Mouse (Mus musculus) thymus, adult 2 months (tissue): ENCODE data around the gene Arfgef2. TPM values are rescaled to one million over a fixed set of nuclear protein-coding genes. Genes with fewer than 3 reads are reported as not detected.

Source experiments
- DNase-seq: peaks from one replicate; pipeline ENCODE4 v3.0.0; 2021
- H3K27ac ChIP-seq: fragments of 200-500 bp; 2 replicates; pipeline ENCODE4 v1.5.1; 2012; ENCODE audit warnings: low read length, control low read depth; ENCODE audit not compliant: control insufficient read depth, insufficient read depth
- H3K27me3 ChIP-seq: fragments of 200-500 bp; 2 replicates; pipeline ENCODE4 v1.6.1; 2012; ENCODE audit warnings: mild to moderate bottlenecking, low read length, moderate library complexity, mixed read lengths; ENCODE audit not compliant: control insufficient read depth, insufficient read depth
- H3K36me3 ChIP-seq: fragments of 200-500 bp; 2 replicates; pipeline ENCODE4 v1.6.1; 2012; ENCODE audit warnings: mild to moderate bottlenecking, low read length, moderate library complexity; ENCODE audit not compliant: control insufficient read depth, insufficient read depth
- H3K4me1 ChIP-seq: fragments of 200-500 bp; replicated peaks from 2 replicates; pipeline ENCODE4 v1.6.1; 2012; ENCODE audit warnings: low read length; ENCODE audit not compliant: control insufficient read depth, insufficient read depth
- H3K4me3 ChIP-seq: fragments of 200-500 bp; 2 replicates; pipeline ENCODE4 v1.5.1; 2012; ENCODE audit warnings: mild to moderate bottlenecking, low read length, control low read depth, moderate library complexity; ENCODE audit not compliant: control insufficient read depth, insufficient read depth
- CTCF ChIP-seq: fragments of 200-500 bp; IDR thresholded peaks from 2 replicates; pipeline ENCODE4 v1.5.1; 2012; ENCODE audit warnings: mild to moderate bottlenecking, control low read depth, low read length, moderate library complexity, borderline replicate concordance; ENCODE audit not compliant: control insufficient read depth, poor library complexity, insufficient read depth; ENCODE audit errors: extremely low read depth
- POLR2A ChIP-seq: fragments of 200-500 bp; IDR thresholded peaks from 2 replicates; pipeline ENCODE4 v1.6.1; 2012; ENCODE audit warnings: mild to moderate bottlenecking, low read length, control low read depth, moderate library complexity; ENCODE audit not compliant: control insufficient read depth, poor library complexity, insufficient read depth; ENCODE audit errors: extremely low read depth
- WGBS: fragments of 180-500 bp; shearing (Covaris S2); methylation state at CpG from one replicate; pipeline ENCODE4 v1.1.7; 2018; 5-methylcytosine and 5-hydroxymethylcytosine counted together
- polyA plus RNA-seq: library from polyadenylated mRNA; depleted of rRNA; stranded (reverse); fragments of >200 nt; gene quantifications from 2 replicates; pipeline ENCODE4 v1.2.3, GENCODE M21; 2012

Arfgef2 gene
- polyA plus RNA-seq, 1 experiment = 18.7 TPM

DNA sequence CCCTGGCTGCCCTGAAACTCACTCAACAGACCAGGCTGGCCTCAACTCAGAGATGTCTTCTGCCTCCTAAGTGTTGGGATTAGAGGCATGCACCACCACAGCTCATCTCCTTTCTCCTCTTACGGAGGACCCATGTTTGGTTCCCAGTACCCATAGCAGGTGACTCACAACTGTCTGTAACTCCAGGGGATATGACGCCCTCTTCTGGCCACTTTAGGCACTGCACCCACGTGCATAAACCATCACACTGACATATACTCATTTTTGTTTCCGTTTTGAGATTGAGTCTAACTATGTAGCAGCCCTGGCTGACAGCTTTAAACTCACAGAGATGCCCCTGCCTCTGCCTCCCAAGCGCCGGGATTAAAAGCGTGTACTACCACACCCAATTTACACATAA lies 46.9 kb downstream of the Arfgef2 start:
- Histone ChIP-seq H3K36me3 (peaks cover 25% of the 10 kb centered on the region), H3K27me3 (no peaks in the 10 kb centered on the region), H3K27ac (no peak overlapping the region), H3K4me3 (no peak overlapping the region), H3K4me1 (no peaks in the 10 kb centered on the region)
- WGBS = 99% methylated on average over 7 of the region's 7 CpGs
- TF ChIP-seq CTCF (no peak; the same call in 1 of the 2 replicates), POLR2A (no peak)
- no peak for DNase-seq

DNA sequence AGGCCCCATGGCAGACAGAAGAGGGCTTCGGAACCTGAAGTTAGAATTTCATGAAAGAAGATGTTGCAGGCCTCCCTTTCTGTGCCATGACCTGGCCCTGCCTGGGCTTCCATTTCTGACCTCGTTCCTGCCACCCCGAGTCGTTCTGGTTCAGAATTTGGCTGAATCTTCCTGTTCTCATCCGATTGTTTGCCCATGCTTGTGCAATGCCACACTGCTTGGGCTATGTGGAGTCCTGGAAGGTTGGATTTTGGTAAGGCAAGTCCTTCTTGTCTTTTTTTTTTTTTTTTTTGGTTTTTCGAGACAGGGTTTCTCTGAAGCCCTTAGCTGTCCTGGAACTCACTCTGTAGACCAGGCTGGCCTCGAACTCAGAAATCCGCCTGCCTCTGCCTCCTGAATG lies 50.4 kb downstream of the Arfgef2 start:
- DNase-seq = no peak
- TF ChIP-seq CTCF (no peak), POLR2A (no peak)
- WGBS = 94% methylated on average over 8 of the region's 8 CpGs
- Histone ChIP-seq H3K4me1 (no peaks in the 10 kb centered on the region), H3K27me3 (no peaks in the 10 kb centered on the region), H3K4me3 (no peak overlapping the region), H3K27ac (no peak overlapping the region), H3K36me3 (peaks cover 44% of the 10 kb centered on the region)

DNA sequence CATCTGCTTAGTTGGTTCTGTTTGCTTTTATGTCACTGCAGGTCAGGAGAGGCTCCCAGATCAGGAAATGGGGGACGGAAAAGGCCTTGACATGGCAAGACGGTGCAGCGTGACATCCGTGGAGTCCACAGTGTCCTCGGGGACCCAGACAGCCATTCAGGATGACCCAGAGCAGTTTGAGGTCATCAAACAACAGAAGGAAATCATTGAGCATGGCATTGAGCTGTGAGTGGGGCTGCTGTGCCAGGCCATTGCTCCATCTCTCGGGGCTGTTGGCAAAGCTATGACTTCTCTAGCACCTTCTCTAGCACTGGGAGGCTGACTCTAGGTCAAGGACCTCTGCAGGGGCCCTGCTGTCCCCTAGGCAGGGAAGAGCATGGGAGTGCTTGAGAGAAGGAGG lies 51.0 kb downstream of the Arfgef2 start:
- no peak overlapping the region for H3K4me3 ChIP-seq

DNA sequence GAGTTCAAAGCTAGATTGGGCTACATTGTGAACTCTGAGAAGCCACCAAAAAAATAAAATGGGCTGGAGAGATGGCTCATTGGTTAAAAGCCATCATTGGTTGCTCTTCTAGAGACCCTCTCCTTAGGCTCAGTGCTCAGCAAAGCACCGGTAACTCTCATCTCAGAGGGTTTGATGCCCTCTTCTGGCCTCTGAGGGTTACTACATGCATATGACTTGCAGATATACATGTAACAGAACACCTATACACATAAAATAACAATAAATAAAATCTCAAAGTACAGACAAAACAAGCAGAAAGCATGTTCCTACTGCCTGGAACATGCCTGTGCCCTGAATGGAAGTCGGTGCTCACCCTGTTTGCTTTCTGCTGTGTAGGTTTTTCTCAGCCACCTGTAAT lies 51.7 kb downstream of the Arfgef2 start:
- no peak for TF ChIP-seq CTCF
- no peaks in the 10 kb centered on the region for H3K27me3 ChIP-seq
- peaks cover 48% of the 10 kb centered on the region for H3K36me3 ChIP-seq
- no peak overlapping the region for H3K27ac ChIP-seq
- no peak overlapping the region for H3K4me3 ChIP-seq
- no peaks in the 10 kb centered on the region for H3K4me1 ChIP-seq
- WGBS = 95% methylated on average over 2 of the region's 2 CpGs
- DNase-seq = peak; percentile 18

More for the DNA sequence above, 51.0 kb downstream of the Arfgef2 start:
- H3K27me3 ChIP-seq = no peaks in the 10 kb centered on the region
- H3K27ac ChIP-seq = no peak overlapping the region
- DNase-seq = no peak
- WGBS = 99% methylated on average over 6 of the region's 6 CpGs
- peaks cover 46% of the 10 kb centered on the region for H3K36me3 ChIP-seq
- TF ChIP-seq CTCF (no peak), POLR2A (no peak)
- H3K4me1 ChIP-seq = no peaks in the 10 kb centered on the region

DNA sequence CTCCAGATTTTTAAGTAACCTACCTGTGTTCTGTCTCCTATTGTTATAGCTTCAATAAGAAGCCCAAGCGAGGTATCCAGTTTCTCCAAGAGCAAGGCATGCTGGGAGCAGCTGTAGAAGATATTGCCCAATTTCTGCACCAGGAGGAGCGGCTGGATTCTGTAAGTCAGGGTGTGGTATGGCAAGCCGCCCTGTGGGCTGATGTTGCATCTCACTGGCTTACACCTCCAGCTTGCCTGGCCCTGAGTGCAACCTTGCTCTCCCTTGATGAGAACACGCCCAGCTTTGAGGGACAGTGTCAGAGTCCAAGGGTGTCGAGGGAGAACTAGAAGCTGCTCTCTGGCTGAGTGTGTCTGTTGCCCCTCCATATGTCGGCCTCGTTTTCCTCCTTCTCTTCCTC lies 53.8 kb downstream of the Arfgef2 start:
- no peak overlapping the region for H3K4me3 ChIP-seq
- DNase-seq = no peak
- no peaks in the 10 kb centered on the region for H3K27me3 ChIP-seq
- WGBS = 94% methylated on average over 7 of the region's 7 CpGs
- no peak overlapping the region for H3K27ac ChIP-seq
- TF ChIP-seq POLR2A = no peak
- TF ChIP-seq CTCF = no peak
- peaks cover 45% of the 10 kb centered on the region for H3K36me3 ChIP-seq
- no peaks in the 10 kb centered on the region for H3K4me1 ChIP-seq

DNA sequence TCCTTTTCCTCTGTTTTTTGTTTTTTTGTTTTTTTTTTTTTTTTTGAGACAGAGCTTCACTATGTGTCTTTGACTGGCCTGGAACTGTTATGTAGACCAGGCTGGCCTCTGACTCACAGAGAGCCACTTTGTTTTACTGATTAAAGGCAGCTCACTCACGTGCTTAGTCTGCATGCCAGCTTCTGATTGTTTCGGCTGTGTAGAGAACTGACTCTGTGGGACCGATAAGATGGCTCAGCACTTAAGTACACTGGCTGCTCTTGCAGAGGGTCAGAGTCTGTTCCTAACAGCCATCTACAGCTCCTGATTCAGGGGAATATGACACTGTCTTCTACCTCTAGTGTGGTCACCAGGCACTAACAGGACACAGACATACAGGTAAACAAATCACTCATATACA lies 57.1 kb downstream of the Arfgef2 start:
- WGBS = 97% methylated on average over 3 of the region's 3 CpGs
- H3K36me3 ChIP-seq = peaks cover 74% of the 10 kb centered on the region
- DNase-seq = no peak

DNA sequence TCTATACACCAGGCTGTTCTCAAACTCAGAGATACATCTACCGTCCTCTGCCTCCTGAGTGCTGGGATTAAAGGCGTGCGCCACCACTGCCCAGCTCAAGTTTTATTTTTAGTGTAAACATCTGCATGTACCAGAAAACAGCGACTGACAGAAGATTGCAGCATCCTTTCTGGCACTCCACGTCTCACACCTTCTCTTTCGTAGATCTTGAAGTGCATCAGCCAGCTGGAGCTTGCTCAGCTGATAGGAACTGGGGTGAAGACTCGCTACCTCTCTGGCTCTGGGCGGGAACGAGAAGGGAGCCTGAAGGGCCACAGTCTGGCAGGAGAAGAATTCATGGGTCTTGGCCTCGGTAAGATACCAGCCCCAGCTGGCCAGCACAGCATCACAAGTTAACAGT lies 60.1 kb downstream of the Arfgef2 start:
- no peak for TF ChIP-seq POLR2A
- TF ChIP-seq CTCF = no peak
- peaks cover 67% of the 10 kb centered on the region for H3K36me3 ChIP-seq

More for the DNA sequence above, 57.1 kb downstream of the Arfgef2 start:
- Histone ChIP-seq H3K4me3 (no peak overlapping the region), H3K4me1 (no peaks in the 10 kb centered on the region), H3K27me3 (no peaks in the 10 kb centered on the region), H3K27ac (no peak overlapping the region)
- TF ChIP-seq CTCF (no peak), POLR2A (no peak)

More for the DNA sequence above, 60.1 kb downstream of the Arfgef2 start:
- H3K4me1 ChIP-seq = no peaks in the 10 kb centered on the region
- no peaks in the 10 kb centered on the region for H3K27me3 ChIP-seq
- H3K27ac ChIP-seq = no peak overlapping the region
- DNase-seq = no peak
- WGBS = 95% methylated on average over 10 of the region's 10 CpGs
- no peak overlapping the region for H3K4me3 ChIP-seq
